Mouse (Mus musculus) erythroblast, embryonic 14.5 days (primary cell): ENCODE data around the gene Aamp. TPM values are rescaled to one million over a fixed set of nuclear protein-coding genes. Genes with fewer than 3 reads are reported as not detected.

ENCODE experiments used
- H3K27me3 ChIP-seq: 2 replicates; pipeline ENCODE4 v1.6.1; 2012; ENCODE audit warnings: inconsistent platforms; ENCODE audit not compliant: control insufficient read depth
- H3K36me3 ChIP-seq: 2 replicates; pipeline ENCODE4 v1.6.1; 2012; ENCODE audit warnings: mild to moderate bottlenecking, inconsistent platforms; ENCODE audit not compliant: control insufficient read depth
- H3K4me1 ChIP-seq: 2 replicates; pipeline ENCODE4 v1.6.1; 2012; ENCODE audit warnings: inconsistent platforms; ENCODE audit not compliant: control insufficient read depth
- H3K4me3 ChIP-seq: replicated peaks from 2 replicates; pipeline ENCODE3; 2012; ENCODE audit warnings: moderate library complexity, mild to moderate bottlenecking, inconsistent platforms
- H3K9me3 ChIP-seq: 2 replicates; pipeline ENCODE4 v1.6.1; 2012; ENCODE audit warnings: low read length, inconsistent platforms, mixed read lengths; ENCODE audit not compliant: control insufficient read depth
- GATA1 ChIP-seq: IDR thresholded peaks from 2 replicates; pipeline ENCODE4 v1.6.1; 2012; ENCODE audit warnings: low read length, inconsistent platforms, mixed read lengths
- TAL1 ChIP-seq: IDR thresholded peaks from 3 replicates; pipeline ENCODE4 v1.6.1; 2012; ENCODE audit warnings: low read length, inconsistent platforms, mixed read lengths
- polyA plus RNA-seq: library from polyadenylated mRNA; stranded (reverse); fragments of >175 nt; gene quantifications from 2 replicates; pipeline ENCODE4 v1.2.3, GENCODE M21; 2012

The Aamp gene
- polyA plus RNA-seq, 1 experiment: 15.5 TPM

DNA sequence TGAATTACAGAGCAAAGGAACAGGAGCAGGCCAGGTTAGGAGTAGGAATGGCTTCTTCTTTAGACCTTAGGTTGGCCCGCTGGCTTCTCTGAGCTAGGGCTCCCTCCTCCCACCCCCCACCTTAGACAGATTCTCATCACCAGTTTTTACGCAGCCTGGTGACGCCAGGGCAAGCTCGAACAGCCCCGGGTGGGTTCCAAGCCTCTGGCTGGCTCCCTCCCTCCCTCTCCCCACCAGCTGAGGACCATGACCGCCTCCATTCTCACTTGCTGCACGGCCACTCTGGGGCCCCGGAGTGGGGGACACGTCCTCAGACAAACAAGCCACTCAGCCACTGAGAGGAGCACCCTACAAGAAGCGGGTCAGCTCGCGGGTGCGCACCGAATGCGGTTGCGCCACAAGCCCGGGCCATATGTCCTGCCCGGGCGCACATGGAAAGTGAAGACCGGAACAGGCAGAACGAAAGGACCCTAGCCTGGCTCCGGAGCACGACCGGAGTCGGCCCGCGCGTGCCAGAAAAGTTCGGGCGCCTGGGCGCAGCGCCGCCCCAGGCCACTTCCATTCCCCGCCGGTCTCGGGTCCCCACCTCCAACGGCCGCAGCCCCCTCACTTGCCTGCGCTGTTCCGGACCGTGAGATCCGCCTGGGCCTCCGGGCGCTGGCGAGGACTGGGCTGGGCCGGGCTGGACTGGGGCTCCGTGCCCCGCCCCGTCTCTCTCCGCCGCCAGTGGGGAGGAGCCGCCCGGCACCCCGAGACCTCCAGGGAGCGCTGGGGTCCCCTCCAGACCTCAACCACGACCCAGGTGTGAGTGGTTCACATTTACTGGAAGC lies 19.2 kb upstream of the Aamp start:
- TF ChIP-seq GATA1: no peak
- TF ChIP-seq TAL1: no peak
- Histone ChIP-seq H3K4me3 (peak overlapping the region; percentile 74), H3K9me3 (no peaks in the 10 kb centered on the region), H3K36me3 (peaks cover 6% of the 10 kb centered on the region), H3K4me1 (peaks cover 53% of the 10 kb centered on the region), H3K27me3 (no peaks in the 10 kb centered on the region; the same call in 1 of the 2 replicates)

DNA sequence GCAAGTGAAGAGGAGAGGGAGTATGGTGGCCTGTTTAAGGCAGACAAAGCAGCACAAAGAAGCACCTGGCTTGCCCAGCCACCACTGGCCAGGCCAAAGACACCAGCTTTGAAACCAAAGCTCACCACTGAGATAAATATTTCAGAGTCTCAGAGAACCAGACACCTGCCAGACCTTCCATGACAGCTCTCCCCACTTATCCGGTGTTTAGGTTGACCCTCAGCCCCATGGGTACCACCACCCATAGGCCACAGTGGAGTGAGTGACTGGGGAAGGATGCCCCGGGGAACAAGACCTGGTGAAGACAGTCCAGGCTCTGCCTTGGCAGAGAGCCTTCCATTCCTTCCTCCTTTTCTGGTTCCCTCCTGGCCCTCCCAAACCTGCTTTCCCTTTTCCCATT lies 18.3 kb upstream of the Aamp start:
- H3K4me3 ChIP-seq: no peak overlapping the region
- TF ChIP-seq GATA1 (no peak), TAL1 (no peak)
- H3K36me3 ChIP-seq: peaks cover 13% of the 10 kb centered on the region
- no peaks in the 10 kb centered on the region for H3K9me3 ChIP-seq
- H3K27me3 ChIP-seq: no peaks in the 10 kb centered on the region; the same call in 1 of the 2 replicates
- peaks cover 61% of the 10 kb centered on the region for H3K4me1 ChIP-seq

DNA sequence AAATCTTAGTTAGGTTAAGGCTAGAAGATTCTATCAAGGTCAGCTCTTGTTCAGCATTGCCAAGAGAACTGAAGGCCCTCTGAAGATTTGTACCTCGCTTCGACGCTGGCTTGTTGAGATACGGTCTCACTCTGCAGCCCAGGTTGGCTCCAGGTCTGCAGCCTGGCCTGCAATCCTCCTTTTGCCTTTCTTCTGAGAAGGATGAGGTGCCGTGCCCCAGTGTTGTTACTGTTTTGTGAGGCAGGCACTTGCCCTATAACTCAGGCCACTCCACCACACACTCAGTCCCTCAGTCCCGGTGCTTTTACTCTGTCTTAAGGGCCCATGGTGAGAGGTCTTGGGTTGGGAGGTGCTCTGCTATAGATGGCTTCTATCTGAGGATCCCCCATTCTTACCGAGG lies 17.7 kb upstream of the Aamp start:
- Histone ChIP-seq H3K36me3 (peaks cover 17% of the 10 kb centered on the region), H3K4me3 (no peak overlapping the region), H3K9me3 (no peaks in the 10 kb centered on the region), H3K4me1 (peaks cover 65% of the 10 kb centered on the region), H3K27me3 (no peaks in the 10 kb centered on the region; the same call in 1 of the 2 replicates)
- TF ChIP-seq TAL1 (no peak), GATA1 (no peak)

DNA sequence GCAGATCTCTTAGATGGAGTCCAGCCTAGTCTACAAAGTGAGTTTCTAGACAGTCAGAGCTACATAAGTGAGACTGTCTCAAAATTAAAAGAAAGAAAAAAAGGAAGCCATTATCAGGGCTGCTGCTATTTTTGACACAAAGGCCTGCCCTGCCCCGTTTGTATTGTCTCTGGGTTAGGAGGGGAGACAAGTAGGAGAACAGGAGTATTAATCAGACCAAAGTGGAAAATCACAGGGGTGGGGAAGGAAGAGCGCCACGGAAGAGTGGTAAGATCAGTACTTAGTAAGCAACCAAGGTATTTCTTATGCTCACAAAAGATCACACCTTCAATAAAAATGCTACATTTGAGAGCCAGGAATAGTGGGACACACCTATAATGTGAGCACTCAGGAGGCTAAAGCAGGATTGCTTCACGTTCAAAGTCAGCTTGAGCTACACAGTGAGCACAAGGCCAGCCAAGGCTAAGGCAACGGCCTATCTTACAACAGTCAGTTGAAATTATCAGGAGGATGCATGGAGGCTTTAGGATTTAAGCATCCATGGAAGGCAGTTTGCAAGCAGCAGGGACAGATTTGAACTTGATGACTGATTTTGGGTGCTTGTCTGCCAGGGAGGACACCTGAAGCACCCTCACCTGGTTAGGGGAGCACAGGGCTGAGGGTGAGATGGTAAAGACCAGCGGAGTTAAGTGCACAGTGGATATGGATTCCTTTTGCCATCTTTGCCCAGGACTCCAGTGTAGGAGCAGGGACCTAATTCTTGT lies 16.0 kb upstream of the Aamp start:
- Histone ChIP-seq H3K36me3 (peaks cover 29% of the 10 kb centered on the region), H3K4me1 (peaks cover 80% of the 10 kb centered on the region), H3K27me3 (no peaks in the 10 kb centered on the region; the same call in 1 of the 2 replicates), H3K9me3 (no peaks in the 10 kb centered on the region), H3K4me3 (no peak overlapping the region)
- TF ChIP-seq TAL1 (no peak), GATA1 (no peak)

DNA sequence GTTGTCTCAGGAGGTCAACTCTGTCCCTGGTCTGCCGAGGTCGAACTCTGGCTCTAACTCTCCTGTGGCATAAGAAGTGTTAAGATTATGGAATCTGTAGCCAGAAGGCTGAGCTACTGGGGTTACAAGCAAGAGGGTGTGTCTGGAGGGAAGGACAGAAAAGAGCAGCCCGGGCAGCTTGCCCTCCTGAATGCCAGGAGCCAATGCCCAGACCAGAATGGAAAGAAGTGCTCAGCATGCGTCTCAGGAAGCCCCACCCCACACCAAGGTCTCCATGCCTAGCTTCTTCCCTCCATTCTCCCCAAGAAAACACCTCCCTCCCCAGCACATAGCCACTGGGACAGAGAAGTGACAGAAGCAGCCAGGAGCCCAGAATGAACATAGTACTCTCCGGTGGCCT lies 14.5 kb upstream of the Aamp start:
- Histone ChIP-seq H3K4me1 (peaks cover 82% of the 10 kb centered on the region), H3K27me3 (no peaks in the 10 kb centered on the region), H3K36me3 (peaks cover 38% of the 10 kb centered on the region), H3K4me3 (no peak overlapping the region), H3K9me3 (no peaks in the 10 kb centered on the region)
- TF ChIP-seq GATA1 (no peak), TAL1 (no peak)

DNA sequence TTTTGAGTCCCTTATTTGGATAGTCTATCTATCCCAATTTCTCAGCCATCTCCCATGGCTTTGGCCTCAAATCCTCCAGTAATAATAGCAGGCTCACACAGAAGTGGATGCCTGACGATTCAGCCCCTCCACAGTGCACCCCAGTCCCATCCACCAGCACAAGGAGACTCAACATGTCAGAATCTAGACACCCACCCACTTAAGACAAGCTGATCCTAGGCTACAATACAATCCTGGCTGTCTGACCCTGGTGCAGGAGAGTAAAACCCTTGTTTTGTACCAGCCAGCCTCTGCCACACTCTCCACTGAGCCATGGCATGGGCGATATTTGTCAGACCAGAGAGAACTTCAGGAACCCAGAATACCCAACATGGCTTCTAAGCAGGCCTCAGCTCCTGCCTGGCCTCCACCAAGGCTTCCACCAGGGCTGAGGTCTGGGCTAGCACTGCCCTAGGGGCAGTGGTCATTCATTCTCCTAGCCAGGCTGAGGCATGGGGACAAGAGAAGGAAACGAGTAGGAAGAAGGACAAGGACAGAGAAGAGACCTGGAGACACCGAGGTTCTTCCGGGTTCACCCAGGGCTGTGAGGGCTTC lies 13.7 kb upstream of the Aamp start:
- Histone ChIP-seq H3K9me3 (no peaks in the 10 kb centered on the region), H3K4me1 (peaks cover 82% of the 10 kb centered on the region), H3K36me3 (peaks cover 46% of the 10 kb centered on the region), H3K27me3 (no peaks in the 10 kb centered on the region), H3K4me3 (no peak overlapping the region)
- TF ChIP-seq GATA1 (no peak), TAL1 (no peak)

DNA sequence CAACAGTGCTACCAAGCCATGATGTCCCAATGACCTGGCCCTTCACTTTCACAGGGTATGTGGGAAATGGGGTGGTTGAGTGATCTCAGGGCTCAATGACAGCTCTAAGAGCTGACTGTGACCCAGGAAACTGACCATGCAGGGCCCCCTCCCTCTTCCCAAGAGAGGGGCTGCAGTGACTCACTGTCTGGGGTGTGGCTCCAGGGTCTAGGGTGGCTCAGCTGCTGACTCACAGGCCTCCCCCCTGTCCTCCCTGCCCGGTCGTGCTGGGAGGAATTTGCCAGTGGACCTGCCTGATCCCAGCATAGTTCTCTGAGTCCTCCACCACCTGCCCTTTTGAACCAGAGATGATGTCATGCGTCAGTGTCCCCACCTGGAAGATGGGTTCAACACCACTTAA lies 12.7 kb upstream of the Aamp start:
- no peak for TF ChIP-seq GATA1
- TF ChIP-seq TAL1: no peak
- H3K4me3 ChIP-seq: peak overlapping the region; percentile 8
- no peaks in the 10 kb centered on the region for H3K27me3 ChIP-seq
- H3K4me1 ChIP-seq: peaks cover 78% of the 10 kb centered on the region
- no peaks in the 10 kb centered on the region for H3K9me3 ChIP-seq
- peaks cover 55% of the 10 kb centered on the region for H3K36me3 ChIP-seq

DNA sequence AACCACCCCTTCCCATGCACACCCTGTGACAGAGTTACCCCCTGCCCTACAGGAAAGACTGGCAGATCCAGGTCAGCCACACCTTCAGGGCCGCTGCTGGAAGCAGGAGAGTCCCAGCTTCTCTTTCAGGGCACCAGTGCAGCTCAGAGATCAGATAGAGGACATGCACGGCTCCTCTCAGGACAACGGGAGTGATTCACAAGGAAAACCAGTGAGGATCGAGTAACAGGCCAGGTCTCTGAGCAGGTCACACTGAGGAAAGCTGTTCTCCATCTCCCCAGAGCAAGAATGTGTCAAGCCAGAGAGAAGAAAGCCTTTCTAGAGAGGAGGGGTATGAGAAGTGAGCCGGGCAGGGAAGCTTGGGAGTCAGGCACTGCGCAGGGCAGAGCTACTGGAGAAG lies 11.9 kb upstream of the Aamp start:
- Histone ChIP-seq H3K9me3 (no peaks in the 10 kb centered on the region), H3K4me1 (peaks cover 74% of the 10 kb centered on the region), H3K36me3 (peaks cover 58% of the 10 kb centered on the region)

DNA sequence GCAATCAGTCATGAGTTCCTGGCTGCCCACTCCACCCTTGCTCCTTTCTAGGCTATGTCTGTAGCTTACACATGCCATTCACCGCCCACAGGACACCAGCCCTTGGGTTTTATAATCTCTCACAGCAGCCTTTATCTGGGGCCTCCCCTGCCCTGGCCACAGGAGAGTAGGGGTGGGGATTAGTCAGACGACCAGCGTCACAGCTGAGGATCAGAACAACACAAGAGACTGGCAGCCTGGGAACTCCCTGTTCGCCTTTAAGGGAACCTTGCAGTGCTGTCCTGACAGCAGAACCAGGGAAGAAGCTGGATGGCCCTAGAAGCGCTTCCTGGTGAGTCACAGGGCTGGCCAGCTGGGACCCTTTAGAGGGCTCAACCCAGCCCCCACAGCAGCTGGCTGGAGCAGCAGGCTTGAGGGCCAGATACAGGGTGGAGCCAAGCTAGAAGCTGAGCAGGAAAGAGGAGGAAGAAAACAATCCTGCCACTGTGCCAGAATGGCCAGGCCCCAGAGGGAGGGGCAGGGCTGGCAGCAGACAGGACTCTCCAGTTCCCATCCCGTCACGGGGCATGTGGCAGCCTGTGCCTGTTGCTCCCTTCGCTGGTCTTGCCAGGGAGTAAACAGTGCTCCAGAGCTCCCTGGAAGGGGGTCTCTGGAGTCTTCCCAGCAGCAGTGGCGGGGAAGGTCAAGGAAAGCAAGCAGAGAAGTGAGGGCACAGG lies 11.1 kb upstream of the Aamp start:
- H3K4me3 ChIP-seq: peak overlapping the region; percentile 62
- no peaks in the 10 kb centered on the region for H3K27me3 ChIP-seq

More for the DNA sequence above, 11.9 kb upstream of the Aamp start:
- Histone ChIP-seq H3K4me3 (peak overlapping the region; percentile 62), H3K27me3 (no peaks in the 10 kb centered on the region)
- TF ChIP-seq GATA1 (no peak), TAL1 (no peak)

More for the DNA sequence above, 11.1 kb upstream of the Aamp start:
- Histone ChIP-seq H3K36me3 (peaks cover 65% of the 10 kb centered on the region), H3K9me3 (no peaks in the 10 kb centered on the region), H3K4me1 (peaks cover 72% of the 10 kb centered on the region)
- TF ChIP-seq TAL1 (no peak; the same call in 2 of the 3 replicates), GATA1 (peak; percentile 29; the same call in 1 of the 2 replicates)
